ENCODE assay signal across 17 mouse cellular contexts in genomic region chr11:107342432-107342831, GRCm38 (mm10).
DNase-seq lines count a peak whose midpoint lies in the region; ATAC-seq and TF ChIP-seq lines count a peak whose summit lies in the region.
"Had no signal": no experiment of that assay in that cellular context is flagged by ENCODE, and none has a peak within 500 bp of the region (broad histone marks: within the 10 kb centered on the region; RNA-seq: fewer than 3 reads in every experiment).

No protein-coding gene starts in this region.

- H3K9me3 ChIP-seq in heart, postnatal 0 days (replicated peaks; ENCODE audit: control insufficient read depth, low read length), result no peaks in the 10 kb centered on the region
- H3K9me3 ChIP-seq in hindbrain, embryonic 13.5 days, result no peaks in the 10 kb centered on the region

- ATAC-seq in heart, postnatal 0 days (ENCODE audit: insufficient read depth, low read depth), result peak; percentile 45; the same call in 1 of the 2 replicates
- no peak for ATAC-seq in hindbrain, embryonic 13.5 days (ENCODE audit: low FRiP score)
- ATAC-seq: activated CD4-positive, CD25-positive, alpha-beta regulatory T cell, adult 4 months; inflammation-experienced regulatory T-cells, adult 6 months had no signal

- WGBS in heart, postnatal 0 days, result 50% methylated on average over 1 of the region's 1 CpGs
- WGBS in hindbrain, embryonic 13.5 days, result 91% methylated on average over 1 of the region's 1 CpGs

- peaks cover 26% of the 10 kb centered on the region for H3K4me1 ChIP-seq in heart, postnatal 0 days (ENCODE audit: control insufficient read depth, insufficient read depth)
- H3K4me1 ChIP-seq in hindbrain, embryonic 13.5 days (replicated peaks), result peaks cover 26% of the 10 kb centered on the region

- no peak overlapping the region for H3K4me2 ChIP-seq in heart, postnatal 0 days (ENCODE audit: low read depth, low read length)
- H3K4me2 ChIP-seq in hindbrain, embryonic 13.5 days, result no peak overlapping the region
- H3K4me2 ChIP-seq: lung, embryonic 14.5 days; midbrain, embryonic 11.5 days had no signal

- no peak overlapping the region for H3K4me3 ChIP-seq in heart, postnatal 0 days (ENCODE audit: low read depth, low read length)
- H3K4me3 ChIP-seq in hindbrain, embryonic 13.5 days, result no peak overlapping the region
- H3K4me3 ChIP-seq: myocyte had no signal

- H3K9ac ChIP-seq in heart, postnatal 0 days (replicated peaks; ENCODE audit: low read depth, low read length), result no peak overlapping the region
- no peak overlapping the region for H3K9ac ChIP-seq in hindbrain, embryonic 13.5 days
- H3K9ac ChIP-seq: lung, embryonic 14.5 days had no signal

- H3K27ac ChIP-seq in heart, postnatal 0 days (ENCODE audit: low read depth), result peak overlapping the region; percentile 91
- H3K27ac ChIP-seq in hindbrain, embryonic 13.5 days, result no peak overlapping the region

- peak; percentile 65 for DNase-seq in heart, adult 8-10 months (ENCODE audit: low spot score)
- DNase-seq in heart, postnatal 14 days, result no peak
- peak; percentile 70 for DNase-seq in 416B (ENCODE audit: low read depth)
- peak; percentile 42 for DNase-seq in c-Kit-positive CD71-positive TER-119-negative erythroid progenitor cells, embryonic 14.5 days (ENCODE audit: low read depth)
- DNase-seq in heart, postnatal 0 days (ENCODE audit: low spot score), result peak; percentile 65
- DNase-seq in embryo, embryonic 10 days (ENCODE audit: low spot score), result no peak
- no peak for DNase-seq in cerebellum, adult 8-10 months
- DNase-seq: adrenal gland, postnatal 36 days; cerebellum, adult 11-12 months; embryo, embryonic 11 days; kidney, postnatal 25 days; lung, embryonic 14.5 days had no signal

- H3K36me3 ChIP-seq in heart, postnatal 0 days (replicated peaks; ENCODE audit: control insufficient read depth, insufficient read depth, low read length), result no peaks in the 10 kb centered on the region
- H3K36me3 ChIP-seq in hindbrain, embryonic 13.5 days, result no peaks in the 10 kb centered on the region

- intact Hi-C loops in heart, postnatal 14 days (cut with DNase I), result no loop called here

- H3K27me3 ChIP-seq in heart, postnatal 0 days (ENCODE audit: control insufficient read depth, insufficient read depth, low read length), result no peaks in the 10 kb centered on the region
- no peaks in the 10 kb centered on the region for H3K27me3 ChIP-seq in hindbrain, embryonic 13.5 days

- TF ChIP-seq EP300 in heart, postnatal 0 days (IDR thresholded peaks at IDR 0.05; ENCODE audit: low read depth), result no peak

- TF ChIP-seq CTCF in heart, postnatal 0 days (IDR thresholded peaks at IDR 0.05; ENCODE audit: low read depth), result no peak

Comparison
In these comparisons a context has a peak if more than half of its experiments do, and no peak if none do; other contexts are left out.
1. DNase-seq: peak in heart, adult 8-10 months (single experiment), 416B (single experiment), c-Kit-positive CD71-positive TER-119-negative erythroid progenitor cells, embryonic 14.5 days (single experiment) and heart, postnatal 0 days (single experiment); none in heart, postnatal 14 days (0 of 2), embryo, embryonic 10 days (single experiment) and cerebellum, adult 8-10 months (single experiment).